Mouse (Mus musculus) layer of hippocampus, adult 2 months (tissue): Measurements from ENCODE around the gene Bmp5. TPM values are rescaled to one million over a fixed set of nuclear protein-coding genes. Genes with fewer than 3 reads are reported as not detected.

ENCODE experiments used
- DNase-seq, 2 experiments: peaks; one replicate each; pipeline ENCODE4 v3.0.0; 2022; ENCODE audit warnings: low spot score in 2 of 2
- H3K27ac ChIP-seq: fragments of 200-600 bp; 2 replicates; pipeline ENCODE4 v1.8.1; 2022
- H3K4me3 ChIP-seq: fragments of 200-600 bp; 2 replicates; pipeline ENCODE4 v1.8.1; 2022; ENCODE audit warnings: mild to moderate bottlenecking
- CTCF ChIP-seq: fragments of 200-600 bp; conservative IDR thresholded peaks from 2 replicates; pipeline ENCODE4 v1.8.1; 2022; ENCODE audit warnings: antibody characterized with exemption, mild to moderate bottlenecking, moderate library complexity
- total RNA-seq, 2 experiments: library from RNA; stranded (reverse); gene quantifications; 2 replicates each; pipeline ENCODE4 v1.2.3; 2021

Gene Bmp5
- total RNA-seq, 2 experiments from 2014 or later = 0.81 to 1.2 TPM

DNA sequence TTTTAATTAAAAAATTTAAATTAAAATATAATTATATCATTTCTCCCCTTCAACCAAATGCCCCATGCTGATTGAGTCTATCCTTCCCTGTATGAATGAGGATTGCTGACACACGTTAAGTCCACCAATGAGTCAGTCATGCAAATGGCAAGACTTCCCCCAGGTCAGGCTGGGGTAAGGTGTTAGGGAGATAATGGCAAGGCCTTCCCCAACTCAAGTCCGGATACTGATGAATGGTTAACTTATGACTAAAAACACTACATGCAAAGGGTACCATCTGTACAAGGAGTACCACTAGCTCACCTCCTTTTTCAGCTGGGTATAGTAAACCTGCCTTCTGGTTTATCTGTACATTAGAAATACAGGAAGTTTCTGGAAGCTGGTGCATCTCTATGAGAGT lies 83.8 kb downstream of the Bmp5 start:
- no peak overlapping the region for H3K27ac ChIP-seq
- TF ChIP-seq CTCF = no peak
- no peak for DNase-seq
- H3K4me3 ChIP-seq = no peak overlapping the region

DNA sequence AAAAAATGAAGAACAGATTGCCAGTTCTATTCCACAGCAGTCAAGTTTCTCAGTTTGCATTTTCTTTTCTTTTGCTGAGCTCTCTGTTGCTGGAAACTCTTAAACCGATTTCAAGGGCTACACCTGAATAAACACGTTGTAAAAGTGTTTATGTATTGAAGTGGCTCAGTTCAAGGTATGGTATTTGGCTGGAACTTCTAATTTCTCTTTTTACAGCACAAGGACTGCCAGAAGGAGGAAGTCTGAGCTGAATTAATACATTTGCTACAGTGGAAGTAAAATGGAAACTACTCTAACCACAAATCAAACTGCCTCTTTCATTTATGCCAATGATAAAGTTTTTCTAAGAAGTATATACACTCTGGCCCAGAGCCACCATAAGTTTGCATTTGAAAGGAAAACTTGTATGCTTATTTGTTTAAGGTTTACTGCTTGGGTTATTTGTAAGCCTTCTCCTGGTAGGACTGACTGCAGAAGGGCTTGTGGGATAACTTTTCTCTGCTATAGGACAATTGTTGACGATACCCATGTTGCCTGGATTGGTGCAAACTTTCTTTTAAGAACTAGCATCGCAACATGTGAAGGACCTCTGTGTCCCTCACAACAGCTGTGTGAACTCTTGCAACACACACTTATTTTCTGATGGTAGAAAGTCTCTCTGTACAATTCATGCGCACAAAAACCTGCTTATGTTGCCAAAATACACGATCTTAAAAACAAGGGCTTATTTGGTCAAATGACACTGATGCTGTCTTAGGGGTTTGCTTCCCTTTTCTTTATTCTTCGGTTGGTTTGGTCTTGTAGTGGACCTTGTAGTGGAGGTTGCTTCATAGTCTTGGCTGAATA lies 95.4 kb downstream of the Bmp5 start:
- no peak for TF ChIP-seq CTCF
- Histone ChIP-seq H3K27ac (no peak overlapping the region), H3K4me3 (no peak overlapping the region)
- DNase-seq = no peak

DNA sequence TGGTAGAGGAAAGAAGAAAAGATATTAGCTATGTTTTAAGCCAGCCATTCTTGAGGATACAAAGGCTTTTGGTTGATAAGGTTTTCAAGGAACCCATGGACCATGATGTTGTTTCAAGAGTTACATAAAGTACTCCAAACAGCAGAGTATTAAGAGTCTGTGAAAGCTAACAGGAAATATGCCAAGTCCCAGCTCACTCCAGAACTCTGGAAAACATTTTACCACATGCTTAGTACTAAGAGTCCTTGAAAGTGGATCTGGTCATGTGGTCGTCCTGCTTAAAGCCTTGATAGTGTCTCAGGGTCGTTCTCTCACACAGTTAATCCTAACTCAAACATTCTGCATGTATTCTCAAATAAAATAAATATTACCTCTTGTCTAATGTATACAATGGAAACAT lies 101.2 kb downstream of the Bmp5 start:
- Histone ChIP-seq H3K4me3 (no peak overlapping the region), H3K27ac (no peak overlapping the region)
- no peak for TF ChIP-seq CTCF
- DNase-seq = no peak

DNA sequence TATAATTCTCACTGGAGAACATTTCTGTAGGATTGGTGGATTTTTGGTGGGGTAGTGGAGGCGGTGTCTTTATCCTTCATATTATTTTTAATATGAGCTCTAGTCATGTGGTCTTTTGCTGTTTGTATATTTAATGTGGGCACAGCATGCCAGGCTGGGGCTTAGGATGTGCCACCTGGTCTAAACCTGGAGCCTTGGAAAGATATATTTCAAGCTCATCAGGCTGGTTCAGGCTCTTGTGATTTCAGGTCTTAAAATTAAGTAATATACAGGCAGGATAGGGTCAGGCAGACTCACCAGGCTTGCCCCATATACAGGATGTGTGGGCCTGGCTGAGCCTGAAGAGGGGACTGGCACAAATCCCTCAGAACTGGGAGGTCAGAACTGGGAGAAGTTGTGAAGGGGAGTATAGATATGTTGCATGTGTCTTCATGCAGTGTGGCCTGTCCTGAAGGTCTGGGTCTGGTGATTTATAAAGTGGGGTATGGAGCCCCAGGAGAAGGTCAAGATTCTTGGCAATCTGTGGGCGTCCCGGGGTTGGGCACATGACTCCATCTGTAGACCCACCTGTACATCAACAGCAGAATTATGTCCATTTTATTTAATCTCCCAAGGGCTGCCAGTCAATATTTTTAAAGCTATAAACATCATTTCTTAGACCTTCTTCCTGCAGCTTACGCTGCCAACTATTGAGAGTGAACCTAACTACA lies 108.5 kb downstream of the Bmp5 start:
- DNase-seq = no peak
- Histone ChIP-seq H3K4me3 (no peak overlapping the region), H3K27ac (no peak overlapping the region)
- TF ChIP-seq CTCF = no peak

DNA sequence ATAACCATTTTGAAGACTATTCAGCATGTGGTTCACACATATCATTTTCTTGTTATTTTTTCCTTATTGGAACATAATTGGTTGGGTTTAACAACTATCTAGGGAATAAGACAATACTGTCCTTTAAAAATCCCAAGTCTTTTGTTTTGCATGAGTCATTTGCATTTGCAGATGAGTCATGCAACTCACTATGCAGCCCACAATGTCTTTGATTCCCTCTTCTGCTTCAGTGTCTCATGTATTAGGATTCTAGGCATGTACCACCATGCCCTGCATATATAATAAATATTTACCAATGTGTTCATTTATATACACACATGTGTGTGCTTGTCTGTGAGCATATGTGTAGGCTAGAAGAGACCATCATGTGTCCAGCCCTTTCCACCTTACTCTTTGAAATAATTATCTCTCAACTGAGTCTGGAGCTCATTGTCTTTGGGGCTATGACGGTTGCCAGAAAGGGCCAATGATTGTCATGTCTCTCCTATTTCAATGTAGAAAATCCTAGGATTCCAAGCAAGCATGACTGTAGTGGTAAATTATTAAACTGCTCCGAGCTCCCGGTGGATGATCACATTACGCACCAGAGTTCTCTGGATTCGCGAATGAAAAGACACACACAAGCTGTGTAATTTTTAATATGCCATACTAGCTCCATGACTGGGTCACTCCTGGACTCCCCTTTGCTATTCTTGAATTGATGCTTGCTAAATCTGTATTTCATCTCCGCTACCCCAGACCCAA lies 111.8 kb downstream of the Bmp5 start:
- H3K27ac ChIP-seq = no peak overlapping the region
- H3K4me3 ChIP-seq = no peak overlapping the region
- no peak for DNase-seq
- TF ChIP-seq CTCF = no peak

DNA sequence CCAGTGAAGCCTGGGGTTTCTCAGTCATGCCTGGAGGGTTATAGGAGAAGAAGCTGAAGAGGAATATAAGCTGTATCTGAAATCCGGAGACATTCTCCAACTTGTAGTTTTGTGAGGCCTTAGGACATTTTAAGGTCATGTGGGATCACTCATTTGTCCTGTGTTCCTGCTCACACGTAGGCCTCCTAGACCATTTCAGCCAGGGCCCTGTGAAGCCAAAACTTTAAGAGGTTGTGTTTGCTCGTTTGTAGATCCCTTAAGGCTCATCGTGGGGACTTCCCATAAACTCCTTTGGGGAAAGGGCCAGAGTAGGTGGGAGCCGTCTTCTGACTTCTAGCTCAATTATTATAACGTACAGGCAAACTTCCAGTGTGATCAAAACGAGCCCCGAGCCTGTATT lies 121.8 kb downstream of the Bmp5 start:
- no peak for TF ChIP-seq CTCF
- no peak overlapping the region for H3K27ac ChIP-seq
- H3K4me3 ChIP-seq = no peak overlapping the region
- DNase-seq = no peak

DNA sequence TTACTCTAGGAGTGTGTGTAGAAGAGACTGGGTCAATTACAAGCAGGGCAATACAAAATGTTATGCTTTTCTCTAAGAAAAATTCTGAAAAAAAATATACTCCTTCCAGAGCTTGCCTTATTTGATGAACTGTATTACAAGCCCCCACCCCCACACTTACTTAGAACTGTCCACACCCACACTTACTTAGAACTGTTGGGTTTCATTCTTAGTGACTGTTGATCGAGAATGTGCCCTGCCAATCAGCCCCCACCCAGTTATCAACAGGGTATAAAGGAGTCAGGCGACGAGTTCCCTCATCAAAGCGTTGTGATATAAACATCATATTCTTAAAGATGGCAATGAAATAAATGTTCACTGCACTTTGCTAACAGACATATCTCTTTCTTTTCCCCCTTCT lies 122.9 kb downstream of the Bmp5 start:
- DNase-seq = no peak
- no peak for TF ChIP-seq CTCF

DNA sequence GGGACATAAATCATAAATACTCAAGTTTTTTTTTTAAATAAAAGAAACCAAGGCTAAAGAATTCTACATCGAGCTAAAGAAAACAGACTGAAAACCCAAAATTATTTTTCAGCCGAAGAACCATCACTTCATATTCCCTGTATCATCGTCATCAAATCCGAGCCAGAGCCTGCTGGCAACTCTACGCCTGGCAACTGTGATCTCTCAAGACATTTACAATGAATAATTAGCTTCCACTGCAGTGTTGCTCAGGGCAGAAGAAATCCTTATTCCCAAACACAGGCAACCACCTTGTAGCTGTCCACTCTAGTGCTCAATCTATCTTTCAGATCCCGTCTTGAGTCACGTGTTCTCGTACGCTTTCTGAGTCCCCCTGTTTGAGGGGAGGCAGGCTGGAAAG lies 126.1 kb downstream of the Bmp5 start:
- no peak for TF ChIP-seq CTCF
- Histone ChIP-seq H3K4me3 (no peak overlapping the region), H3K27ac (no peak overlapping the region)
- no peak for DNase-seq

More for the DNA sequence above, 122.9 kb downstream of the Bmp5 start:
- no peak overlapping the region for H3K27ac ChIP-seq
- no peak overlapping the region for H3K4me3 ChIP-seq

DNA sequence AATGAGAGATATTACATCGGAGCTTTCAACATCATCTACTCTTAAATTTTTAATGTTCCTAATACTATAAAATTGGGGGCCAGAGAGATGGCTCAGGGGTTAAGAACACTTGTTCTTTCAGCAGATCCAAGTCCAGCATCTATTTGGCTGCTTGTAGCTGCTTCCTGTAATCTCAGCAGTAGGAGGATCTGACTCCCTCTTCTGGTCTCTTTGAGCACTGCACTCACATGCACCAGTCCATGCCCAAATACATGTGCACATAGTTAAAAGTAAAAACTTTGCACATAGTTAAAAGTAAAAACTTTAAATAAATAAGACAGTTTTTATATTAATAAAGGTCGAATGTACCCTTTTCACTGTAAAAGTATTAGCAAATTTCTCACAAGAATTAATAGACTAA lies 130.3 kb downstream of the Bmp5 start:
- no peak for DNase-seq
- peak; percentile 71 for TF ChIP-seq CTCF
- Histone ChIP-seq H3K27ac (no peak overlapping the region), H3K4me3 (no peak overlapping the region)

DNA sequence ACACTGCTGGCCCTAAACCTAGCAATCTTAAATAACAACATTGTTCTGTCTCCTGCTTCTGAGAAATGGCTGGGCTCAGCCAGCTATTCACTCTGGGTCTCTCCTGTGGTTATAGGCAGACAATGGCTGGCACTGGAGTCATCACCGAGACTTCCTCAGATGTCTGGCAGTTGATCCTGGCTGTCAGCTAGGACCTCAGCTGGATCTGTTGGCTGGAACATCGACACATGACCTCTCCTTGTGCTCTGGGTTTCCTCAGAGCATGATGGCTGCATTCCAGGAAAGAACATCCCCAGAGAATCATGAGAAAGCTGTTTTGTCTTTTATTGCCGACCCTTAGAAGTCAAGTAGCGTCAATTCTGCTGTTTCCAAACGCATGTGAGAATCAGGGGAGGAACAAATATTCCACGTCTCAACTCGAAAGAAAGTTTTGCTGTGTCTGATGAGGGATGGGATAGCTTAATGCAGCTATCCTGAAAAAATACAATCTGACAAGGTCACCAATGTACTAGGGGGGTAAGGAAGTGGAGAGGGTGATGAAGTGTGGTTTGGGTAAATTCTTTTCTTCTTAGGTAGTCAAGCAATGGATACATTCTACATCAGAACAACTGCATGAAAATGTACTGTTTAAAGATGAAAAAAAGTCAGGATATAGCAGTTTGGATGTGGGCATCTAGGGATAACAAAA lies 135.1 kb downstream of the Bmp5 start:
- no peak for DNase-seq
- H3K27ac ChIP-seq = peak overlapping the region; percentile 25; the same call in 1 of the 2 replicates
- TF ChIP-seq CTCF = no peak
- no peak overlapping the region for H3K4me3 ChIP-seq

DNA sequence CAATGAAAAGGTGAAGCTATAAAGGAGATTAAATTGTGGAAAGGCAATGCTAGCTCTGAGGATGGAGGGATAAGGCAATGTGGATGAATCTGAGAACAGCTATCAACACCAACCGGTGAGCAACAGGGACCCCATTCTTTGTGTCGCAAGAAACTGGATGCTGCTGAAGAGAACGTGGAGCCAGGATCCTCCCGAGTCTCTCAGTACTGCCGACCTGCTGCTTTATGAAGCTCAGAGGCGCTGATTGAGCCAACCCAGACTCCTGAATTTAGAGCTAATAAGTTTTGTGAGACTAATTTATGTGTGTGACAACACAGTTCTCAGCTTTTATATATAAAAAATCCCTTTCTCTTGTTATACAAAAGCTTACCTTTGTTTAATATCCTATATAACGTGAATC lies 136.4 kb downstream of the Bmp5 start:
- H3K27ac ChIP-seq = no peak overlapping the region
- no peak for DNase-seq
- no peak for TF ChIP-seq CTCF
- no peak overlapping the region for H3K4me3 ChIP-seq

DNA sequence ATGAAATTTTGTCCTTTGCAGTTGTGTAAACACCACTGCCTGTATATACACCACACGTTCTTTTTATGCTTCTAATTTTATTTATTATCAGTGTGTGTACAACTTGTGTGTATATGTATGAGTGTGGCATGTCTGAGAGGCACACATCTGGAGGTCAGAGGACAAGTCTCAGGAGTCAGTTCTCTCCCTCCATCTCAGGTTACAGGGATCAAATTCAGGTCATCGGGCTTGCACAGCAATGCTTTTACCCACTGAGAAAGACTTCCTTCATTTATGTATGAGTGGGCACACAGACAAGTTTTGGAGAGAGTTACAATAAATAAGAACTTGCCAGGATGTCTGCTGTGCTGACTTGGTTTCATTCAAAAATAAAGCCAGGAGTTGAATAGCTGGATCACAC lies 140.9 kb downstream of the Bmp5 start:
- TF ChIP-seq CTCF = no peak
- DNase-seq = no peak

DNA sequence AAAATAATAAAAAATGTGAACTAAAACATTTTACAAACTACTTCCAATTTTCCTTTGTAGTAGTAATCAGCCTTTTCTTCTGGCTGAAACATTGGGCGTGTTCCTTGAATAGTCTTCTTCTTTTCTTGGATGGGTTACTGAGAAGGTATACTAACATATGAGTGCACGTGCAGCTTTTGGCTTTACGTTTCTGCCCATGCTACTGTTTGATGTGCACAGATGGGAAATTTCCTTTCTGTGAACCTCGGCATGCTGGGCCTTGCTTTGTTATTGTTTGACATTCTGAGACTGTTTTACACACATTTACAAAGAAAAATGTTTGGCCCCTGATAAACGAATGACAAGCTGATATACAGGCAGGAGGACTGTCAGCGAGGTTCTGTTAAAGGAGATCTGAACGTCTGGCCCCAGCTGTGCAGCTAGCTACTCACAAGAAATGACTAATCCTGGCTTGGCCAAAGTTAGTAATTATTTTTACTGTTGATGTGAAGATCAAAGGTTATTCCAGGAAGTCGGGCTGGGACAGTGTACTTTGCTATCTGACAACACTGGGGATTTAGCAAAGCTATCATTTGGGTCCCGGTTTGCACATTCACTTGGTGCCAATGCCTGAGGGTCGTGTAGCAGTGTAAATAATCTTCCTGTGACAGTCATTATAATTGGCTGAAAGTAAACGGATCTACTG lies 152.2 kb downstream of the Bmp5 start:
- no peak for DNase-seq
- no peak for TF ChIP-seq CTCF
- Histone ChIP-seq H3K4me3 (no peak overlapping the region), H3K27ac (no peak overlapping the region)

More for the DNA sequence above, 140.9 kb downstream of the Bmp5 start:
- Histone ChIP-seq H3K4me3 (no peak overlapping the region), H3K27ac (no peak overlapping the region)
